Mouse (Mus musculus) C2C12 (cell line): ENCODE data around the gene Gm20605. TPM values are rescaled to one million over a fixed set of nuclear protein-coding genes. Genes with fewer than 3 reads are reported as not detected.

Source experiments
- H3K27me3 ChIP-seq: one replicate; pipeline ENCODE4 v1.6.1; 2011; ENCODE audit not compliant: control insufficient read depth, insufficient read depth, insufficient read length
- H3K36me3 ChIP-seq: one replicate; pipeline ENCODE4 v1.6.1; 2011; ENCODE audit not compliant: control insufficient read depth, insufficient read depth
- H3K4me3 ChIP-seq: one replicate; pipeline ENCODE4 v1.5.1; 2011; ENCODE audit warnings: mild to moderate bottlenecking, control low read depth; ENCODE audit not compliant: poor library complexity, insufficient read depth, severe bottlenecking
- H3K79me2 ChIP-seq: one replicate; pipeline ENCODE4 v1.6.1; 2011; ENCODE audit not compliant: control insufficient read depth, insufficient read depth
- H3K79me3 ChIP-seq: one replicate; pipeline ENCODE4 v1.6.1; 2011; ENCODE audit warnings: low read depth, control low read depth
- H3ac ChIP-seq: one replicate; pipeline ENCODE3; 2011; ENCODE audit warnings: low read depth; ENCODE audit not compliant: control insufficient read depth, insufficient read length
- CEBPB ChIP-seq: IDR thresholded peaks from one replicate; pipeline ENCODE4 v1.6.1; 2011; ENCODE audit warnings: low read depth, mild to moderate bottlenecking, control low read depth, moderate library complexity
- CTCF ChIP-seq: IDR thresholded peaks from one replicate; pipeline ENCODE4 v1.5.1; 2011; ENCODE audit not compliant: control insufficient read depth, insufficient read depth, insufficient read length
- FOSL1 ChIP-seq: IDR thresholded peaks from one replicate; pipeline ENCODE4 v1.8.0; 2011; ENCODE audit warnings: mild to moderate bottlenecking, low read length; ENCODE audit not compliant: poor library complexity, insufficient read depth, severe bottlenecking
- MAX ChIP-seq: IDR thresholded peaks from one replicate; pipeline ENCODE4 v1.6.1; 2011; ENCODE audit warnings: mild to moderate bottlenecking, control low read depth
- MYOD1 ChIP-seq: IDR thresholded peaks from one replicate; pipeline ENCODE4 v1.6.1; 2011; ENCODE audit warnings: low read depth; ENCODE audit not compliant: control insufficient read depth, insufficient read length
- MYOG ChIP-seq: IDR thresholded peaks from one replicate; pipeline ENCODE4 v1.6.1; 2011; ENCODE audit not compliant: control insufficient read depth, insufficient read length; ENCODE audit errors: extremely low read depth
- USF1 ChIP-seq: IDR thresholded peaks from one replicate; pipeline ENCODE4 v1.6.1; 2011; ENCODE audit warnings: low read depth, mild to moderate bottlenecking, control low read depth, moderate library complexity
- polyA plus RNA-seq: library from polyadenylated mRNA; unstranded; fragments of >200 nt; fragmentation: generic; extraction: Trizol; gene quantifications from one replicate; pipeline ENCODE4 v1.2.1, GENCODE M21; 2012; ENCODE audit warnings: missing spikeins

Gene Gm20605
- polyA plus RNA-seq, 1 experiment: 5.0 TPM

DNA sequence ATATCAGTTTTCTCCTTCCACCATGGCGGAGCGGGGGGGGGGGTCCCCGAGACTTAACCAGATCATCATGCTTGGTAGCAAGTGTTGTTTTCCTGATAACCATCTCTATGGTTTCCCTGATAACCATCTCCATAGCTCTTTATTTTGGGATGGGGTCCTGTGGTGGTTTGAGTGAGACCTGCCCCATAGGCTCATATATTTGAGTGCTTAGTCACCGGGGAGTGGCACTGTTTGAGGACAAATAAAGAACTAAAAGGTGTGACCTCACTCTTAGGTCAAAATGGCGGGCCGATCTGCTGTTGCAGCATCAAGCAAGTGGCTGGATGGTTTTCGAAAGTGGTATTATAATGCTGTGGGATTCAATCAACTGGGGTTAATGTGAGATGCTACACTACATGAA, 13.6 kb upstream of the Gm20605 start:
- no peaks in the 10 kb centered on the region for H3K27me3 ChIP-seq
- no peak overlapping the region for H3K4me3 ChIP-seq
- peaks cover 27% of the 10 kb centered on the region for H3K79me2 ChIP-seq
- TF ChIP-seq CEBPB (no peak), MYOD1 (no peak), MYOG (no peak), FOSL1 (no peak), CTCF (no peak), MAX (no peak), USF1 (no peak)
- H3K79me3 ChIP-seq: peaks cover 4% of the 10 kb centered on the region
- H3ac ChIP-seq: no peak overlapping the region
- H3K36me3 ChIP-seq: no peaks in the 10 kb centered on the region

DNA sequence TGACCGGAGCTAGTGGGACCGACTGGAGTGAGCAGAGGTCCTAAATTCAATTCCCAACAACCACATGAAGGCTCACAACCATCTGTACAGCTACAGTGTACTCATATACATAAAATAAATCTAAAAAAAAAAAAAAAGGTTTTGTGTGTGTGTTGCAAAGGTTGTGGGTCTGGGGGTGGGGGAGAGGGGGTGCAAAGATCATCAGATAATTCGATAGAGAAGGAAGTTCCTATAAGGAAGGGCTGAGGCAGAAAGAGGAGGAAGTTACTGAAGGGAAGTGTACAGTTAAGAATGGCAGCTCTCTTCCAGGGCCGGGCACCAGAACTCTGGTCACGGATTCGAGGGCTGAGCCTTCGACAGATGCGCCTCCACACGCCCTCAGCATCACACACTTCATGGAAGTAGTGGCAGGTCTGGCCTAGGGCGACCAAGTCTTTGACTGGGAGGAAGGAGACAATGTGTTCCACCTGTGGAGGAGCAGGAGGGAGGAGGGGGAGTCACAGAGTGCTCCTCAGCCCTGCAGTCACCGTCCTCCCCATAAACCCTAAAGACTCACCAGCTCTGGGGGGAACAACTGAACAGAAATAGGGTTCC, 4.9 kb upstream of the Gm20605 start:
- H3K36me3 ChIP-seq: no peaks in the 10 kb centered on the region
- no peaks in the 10 kb centered on the region for H3K27me3 ChIP-seq
- no peak for TF ChIP-seq CEBPB
- TF ChIP-seq CTCF: no peak
- TF ChIP-seq USF1: no peak
- no peak for TF ChIP-seq MAX
- no peak for TF ChIP-seq MYOD1
- no peak for TF ChIP-seq FOSL1
- no peak for TF ChIP-seq MYOG
- H3K79me2 ChIP-seq: peaks cover under 1% of the 10 kb centered on the region
- no peak overlapping the region for H3K4me3 ChIP-seq
- no peak overlapping the region for H3ac ChIP-seq
- H3K79me3 ChIP-seq: no peaks in the 10 kb centered on the region

DNA sequence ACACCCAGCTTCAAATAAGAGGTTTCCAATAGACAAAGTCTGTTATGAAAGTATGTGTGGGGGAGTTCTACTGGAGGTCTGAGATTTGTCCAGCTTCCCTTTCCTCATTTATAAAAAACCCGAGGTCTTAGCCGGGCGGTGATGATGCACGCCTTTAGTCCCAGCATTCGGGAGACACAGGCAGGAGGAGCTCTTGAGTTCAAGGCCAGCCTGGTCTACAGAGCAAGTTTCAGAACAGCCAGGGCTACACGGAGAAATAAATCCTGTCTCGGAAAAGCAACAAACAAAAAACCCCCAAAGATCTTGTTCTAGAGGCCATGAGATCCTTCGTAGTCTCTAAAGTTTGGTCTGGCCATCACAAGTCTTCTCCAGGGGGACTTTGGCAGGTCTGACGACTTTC, 984 bp upstream of the Gm20605 start:
- Histone ChIP-seq H3ac (peak overlapping the region; percentile 3), H3K79me3 (peaks cover 29% of the 10 kb centered on the region), H3K36me3 (peaks cover 7% of the 10 kb centered on the region), H3K4me3 (peak overlapping the region; percentile 39), H3K27me3 (no peaks in the 10 kb centered on the region), H3K79me2 (peaks cover 40% of the 10 kb centered on the region)
- TF ChIP-seq MYOD1 (no peak), MAX (no peak), USF1 (no peak), MYOG (no peak), CEBPB (no peak), CTCF (no peak), FOSL1 (no peak)

DNA sequence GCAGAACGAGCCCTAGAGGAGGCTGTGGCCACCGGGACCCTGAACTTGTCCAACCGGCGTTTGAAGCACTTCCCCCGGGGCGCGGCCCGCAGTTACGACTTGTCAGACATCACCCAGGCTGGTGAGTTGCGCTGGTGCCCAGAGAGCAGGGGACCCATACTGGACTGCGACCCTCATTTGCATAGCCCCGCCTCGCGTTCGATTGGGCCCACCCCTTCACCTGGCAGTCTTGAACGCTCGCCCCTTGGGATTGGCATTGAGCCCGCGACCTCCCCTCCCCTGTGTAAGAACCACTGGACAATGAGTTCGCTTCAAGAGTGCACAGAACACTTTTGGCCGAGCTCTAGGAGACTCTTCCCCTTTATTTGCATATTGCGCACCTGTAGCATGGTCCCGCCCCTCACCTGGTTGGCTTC, 339 bp downstream of the Gm20605 start:
- Histone ChIP-seq H3ac (peak overlapping the region; percentile 67), H3K79me2 (peaks cover 51% of the 10 kb centered on the region), H3K36me3 (peaks cover 20% of the 10 kb centered on the region), H3K4me3 (peak overlapping the region; percentile 96), H3K79me3 (peaks cover 37% of the 10 kb centered on the region), H3K27me3 (no peaks in the 10 kb centered on the region)
- TF ChIP-seq CEBPB (no peak), FOSL1 (no peak), MYOG (no peak), MAX (no peak), MYOD1 (no peak), USF1 (no peak), CTCF (no peak)

DNA sequence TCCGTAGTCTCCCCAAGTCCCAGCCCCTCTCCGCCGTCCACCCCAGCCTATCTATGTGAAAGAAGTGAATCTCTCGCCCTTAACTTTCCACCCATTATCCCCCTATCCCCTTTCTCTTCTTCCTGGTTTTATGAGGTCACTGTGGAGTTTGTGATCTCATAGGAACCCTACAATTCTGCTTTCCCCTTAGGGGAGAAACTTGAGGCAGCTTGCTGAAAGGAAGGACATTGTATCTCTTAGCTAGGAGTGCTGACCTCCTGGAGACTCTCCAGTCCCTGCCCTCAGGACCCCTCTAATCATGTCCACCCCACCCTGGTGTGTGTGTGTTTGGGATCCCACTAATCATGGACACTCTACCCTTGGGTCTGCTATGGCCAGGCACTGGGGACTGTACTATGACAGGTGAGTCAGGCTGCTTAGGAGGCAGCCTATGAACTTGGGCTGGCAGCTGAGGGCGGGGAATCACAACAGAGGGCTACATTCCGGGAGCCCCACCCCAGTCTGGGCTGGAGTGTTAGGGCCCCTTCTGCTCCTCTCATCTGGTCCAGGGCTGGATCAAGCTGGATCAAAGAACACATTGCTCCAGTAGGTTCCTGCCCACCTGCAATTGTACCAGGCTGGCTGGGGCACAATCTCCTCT, 1.1 kb downstream of the Gm20605 start:
- H3ac ChIP-seq: peak overlapping the region; percentile 55
- peaks cover 37% of the 10 kb centered on the region for H3K79me3 ChIP-seq
- H3K36me3 ChIP-seq: peaks cover 24% of the 10 kb centered on the region
- TF ChIP-seq MAX: no peak
- no peak for TF ChIP-seq MYOD1
- no peak for TF ChIP-seq CEBPB
- TF ChIP-seq MYOG: no peak
- TF ChIP-seq CTCF: no peak
- TF ChIP-seq USF1: no peak
- no peak for TF ChIP-seq FOSL1
- no peaks in the 10 kb centered on the region for H3K27me3 ChIP-seq
- H3K79me2 ChIP-seq: peaks cover 51% of the 10 kb centered on the region
- peak overlapping the region; percentile 96 for H3K4me3 ChIP-seq
